Mouse (Mus musculus) embryonic fibroblast, embryonic 13.5 days (primary cell): ENCODE data around the gene Prrg4.
"Not testable (repeated sequence)": the region's sequence is repeated elsewhere in the genome, so short reads cannot be mapped to it uniquely, and the experiment has no call there.

ENCODE experiments used
- CTCF ChIP-seq: IDR thresholded peaks from 2 replicates; pipeline ENCODE4 v1.5.1; 2011; ENCODE audit warnings: mild to moderate bottlenecking, control low read depth, low read length, moderate library complexity, borderline replicate concordance; ENCODE audit not compliant: insufficient read depth
- POLR2A ChIP-seq: IDR thresholded peaks from 2 replicates; pipeline ENCODE4 v1.6.1; 2011; ENCODE audit warnings: low read depth, mild to moderate bottlenecking, control low read depth, low read length, moderate library complexity

GRCm38 (mm10) chr2:104818763-104819162 lies 30.9 kb downstream of the Prrg4 start:
- TF ChIP-seq CTCF, POLR2A: not testable (repeated sequence)
